Mouse (Mus musculus): ENCODE results near the gene Traf3.

GRCm38 (mm10) chr12:111168891-111169290 is 2.7 kb downstream of the Traf3 start:
- no peak for TF ChIP-seq CTCF (IDR thresholded peaks at IDR 0.05; ENCODE audit: low read depth, low read length)
- TF ChIP-seq POLR2A (IDR thresholded peaks at IDR 0.05; ENCODE audit: extremely low read depth, insufficient read depth, low read length) = no peak
